Mouse (Mus musculus) liver, adult 2 months (tissue): ENCODE data around the gene Evl. TPM values are rescaled to one million over a fixed set of nuclear protein-coding genes. Genes with fewer than 3 reads are reported as not detected.

Experiments
- DNase-seq: peaks from one replicate; pipeline ENCODE4 v3.0.0-alpha.2; 2011; ENCODE audit warnings: low read depth, low spot score; ENCODE audit errors: extremely low read depth
- H3K27ac ChIP-seq: fragments of 200-500 bp; replicated peaks from 2 replicates; pipeline ENCODE4 v1.5.1; 2012; ENCODE audit warnings: low read depth, mild to moderate bottlenecking, control low read depth, inconsistent platforms, low read length; ENCODE audit not compliant: insufficient read depth
- H3K27me3 ChIP-seq: fragments of 200-500 bp; 2 replicates; pipeline ENCODE4 v1.6.1; 2012; ENCODE audit warnings: mild to moderate bottlenecking, moderate library complexity, low read length, inconsistent platforms; ENCODE audit not compliant: control insufficient read depth, insufficient read depth
- H3K36me3 ChIP-seq: fragments of 200-500 bp; 2 replicates; pipeline ENCODE4 v1.6.1; 2012; ENCODE audit warnings: low read length, inconsistent platforms; ENCODE audit not compliant: control insufficient read depth, insufficient read depth
- H3K4me1 ChIP-seq: fragments of 200-500 bp; 2 replicates; pipeline ENCODE4 v1.6.1; 2011; ENCODE audit warnings: low read length; ENCODE audit not compliant: control insufficient read depth, insufficient read depth
- H3K4me3 ChIP-seq: fragments of 200-500 bp; 2 replicates; pipeline ENCODE4 v1.5.1; 2011; ENCODE audit warnings: low read depth, mild to moderate bottlenecking, control low read depth, low read length, moderate library complexity; ENCODE audit not compliant: insufficient read depth
- H3K79me2 ChIP-seq: fragments of 200-500 bp; 2 replicates; pipeline ENCODE4 v1.6.1; 2012; ENCODE audit warnings: inconsistent platforms, mild to moderate bottlenecking, low read length, moderate library complexity; ENCODE audit not compliant: control insufficient read depth, insufficient read depth
- H3K9ac ChIP-seq: fragments of 200-500 bp; 2 replicates; pipeline ENCODE4 v1.6.1; 2012; ENCODE audit warnings: low read depth, mild to moderate bottlenecking, control low read depth, inconsistent platforms, low read length
- CTCF ChIP-seq: fragments of 200-500 bp; IDR thresholded peaks from 2 replicates; pipeline ENCODE4 v1.5.1; 2011; ENCODE audit warnings: low read depth, low read length, control low read depth
- POLR2A ChIP-seq: fragments of 200-500 bp; IDR thresholded peaks from 2 replicates; pipeline ENCODE4 v1.6.1; 2011; ENCODE audit warnings: low read length, control low read depth; ENCODE audit not compliant: insufficient read depth; ENCODE audit errors: extremely low read depth
- WGBS: fragments of 180-500 bp; shearing (Covaris S2); methylation state at CpG from one replicate; pipeline ENCODE4 v1.1.7; 2018; 5-methylcytosine and 5-hydroxymethylcytosine counted together
- polyA plus RNA-seq: library from polyadenylated mRNA; depleted of rRNA; stranded (reverse); fragments of >200 nt; gene quantifications from 2 replicates; pipeline ENCODE4 v1.2.3, GENCODE M21; 2012
- total RNA-seq: library from RNA; depleted of rRNA; stranded (reverse); fragments of >200 nt; gene quantifications from 2 replicates; pipeline ENCODE4 v1.2.3, GENCODE M21; 2014

Evl gene
- total and polyA plus RNA-seq, 2 experiments = 5.3 to 6.9 TPM

- no peak for DNase-seq
- Histone ChIP-seq H3K27me3 (peaks cover 7% of the 10 kb centered on the region), H3K9ac (no peak overlapping the region), H3K27ac (no peak overlapping the region), H3K4me3 (no peak overlapping the region), H3K4me1 (no peaks in the 10 kb centered on the region), H3K36me3 (no peaks in the 10 kb centered on the region), H3K79me2 (no peaks in the 10 kb centered on the region)
- WGBS = 75% methylated on average over 10 of the region's 10 CpGs
- no peak for TF ChIP-seq CTCF
- no peak for TF ChIP-seq POLR2A
Observed at GRCm38 (mm10) chr12:108699576-108699975, 145.1 kb downstream of the Evl start.

DNA sequence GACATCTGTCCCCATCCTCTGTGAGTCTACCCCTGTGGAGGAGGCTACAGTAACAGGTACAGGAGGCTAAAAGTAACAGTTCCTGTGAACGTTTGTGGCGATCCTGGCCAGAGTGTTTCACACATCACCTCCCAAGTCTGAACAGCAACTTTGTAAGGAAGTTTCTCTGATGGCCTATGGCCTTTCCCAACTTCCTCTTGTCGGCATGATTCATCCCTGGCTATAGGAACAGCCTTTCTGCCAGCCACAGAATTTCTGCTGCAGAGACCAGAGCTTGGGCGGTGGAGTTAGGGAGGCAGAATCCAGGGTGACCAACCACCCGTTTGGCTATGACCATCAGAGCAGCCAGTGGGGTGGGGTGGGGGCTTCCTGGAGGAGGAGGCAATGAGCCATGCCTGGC lies 145.5 kb downstream of the Evl start:
- Histone ChIP-seq H3K9ac (no peak overlapping the region), H3K79me2 (no peaks in the 10 kb centered on the region), H3K27ac (no peak overlapping the region), H3K27me3 (peaks cover 7% of the 10 kb centered on the region), H3K4me1 (no peaks in the 10 kb centered on the region), H3K36me3 (no peaks in the 10 kb centered on the region), H3K4me3 (no peak overlapping the region)
- TF ChIP-seq CTCF (no peak), POLR2A (no peak)
- no peak for DNase-seq
- WGBS = 69% methylated on average over 5 of the region's 5 CpGs

- no peaks in the 10 kb centered on the region for H3K79me2 ChIP-seq
- peaks cover 7% of the 10 kb centered on the region for H3K27me3 ChIP-seq
- no peak for TF ChIP-seq CTCF
- TF ChIP-seq POLR2A = no peak
- H3K27ac ChIP-seq = no peak overlapping the region
- H3K36me3 ChIP-seq = no peaks in the 10 kb centered on the region
- H3K4me1 ChIP-seq = no peaks in the 10 kb centered on the region; the same call in 1 of the 2 replicates
- H3K4me3 ChIP-seq = no peak overlapping the region
- WGBS = 79% methylated on average over 2 of the region's 2 CpGs
- no peak for DNase-seq
- no peak overlapping the region for H3K9ac ChIP-seq
Observed at GRCm38 (mm10) chr12:108701221-108701620, 146.7 kb downstream of the Evl start.

DNA sequence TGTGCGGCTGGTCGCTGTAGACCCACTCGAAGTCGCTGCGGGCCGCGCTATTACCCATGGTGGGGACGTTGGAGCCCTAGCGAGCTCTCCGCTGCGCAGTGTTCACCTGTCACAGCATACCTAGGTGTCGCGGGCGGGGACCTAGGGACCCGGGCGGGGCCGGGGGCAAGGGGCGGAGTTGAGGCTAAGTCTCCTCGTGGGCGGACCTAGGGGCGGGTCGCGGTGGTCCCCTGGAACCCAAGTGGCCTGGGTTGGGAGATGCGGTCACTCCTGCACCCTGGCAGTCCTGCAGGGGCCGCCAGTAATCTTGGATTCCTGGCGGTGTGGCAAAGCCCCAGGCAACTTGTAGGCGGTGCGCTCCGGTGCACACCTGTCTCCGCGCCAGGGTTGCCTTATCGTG lies 147.7 kb downstream of the Evl start, which contains the start of gene Degs2:
TSS of gene Degs2 (minus strand) at position 131 of the 400 bp plus-strand sequence.
- whole genome bisulfite sequencing = 4% methylated on average over 32 of the region's 32 CpGs
- H3K79me2 ChIP-seq = no peaks in the 10 kb centered on the region
- DNase-seq = no peak
- peaks cover 7% of the 10 kb centered on the region for H3K27me3 ChIP-seq
- TF ChIP-seq POLR2A (no peak), CTCF (peak; percentile 17; the same call in 1 of the 2 replicates)
- H3K27ac ChIP-seq = no peak within 1 kb of the TSS
- no peaks in the 10 kb centered on the region; the same call in 1 of the 2 replicates for H3K4me1 ChIP-seq
- H3K36me3 ChIP-seq = no peaks in the 10 kb centered on the region
- H3K4me3 ChIP-seq = peak within 1 kb of the TSS; percentile 38; the same call in 1 of the 2 replicates
- no peak within 1 kb of the TSS for H3K9ac ChIP-seq

- Histone ChIP-seq H3K27me3 (peaks cover 7% of the 10 kb centered on the region), H3K79me2 (no peaks in the 10 kb centered on the region), H3K36me3 (no peaks in the 10 kb centered on the region), H3K9ac (no peak overlapping the region), H3K27ac (no peak overlapping the region), H3K4me3 (no peak overlapping the region), H3K4me1 (peaks cover 6% of the 10 kb centered on the region)
- no peak for TF ChIP-seq POLR2A
- peak; percentile 55 for DNase-seq
- 36% methylated on average over 6 of the region's 6 CpGs for WGBS
Observed at GRCm38 (mm10) chr12:108705486-108705885, 151.0 kb downstream of the Evl start.

DNA sequence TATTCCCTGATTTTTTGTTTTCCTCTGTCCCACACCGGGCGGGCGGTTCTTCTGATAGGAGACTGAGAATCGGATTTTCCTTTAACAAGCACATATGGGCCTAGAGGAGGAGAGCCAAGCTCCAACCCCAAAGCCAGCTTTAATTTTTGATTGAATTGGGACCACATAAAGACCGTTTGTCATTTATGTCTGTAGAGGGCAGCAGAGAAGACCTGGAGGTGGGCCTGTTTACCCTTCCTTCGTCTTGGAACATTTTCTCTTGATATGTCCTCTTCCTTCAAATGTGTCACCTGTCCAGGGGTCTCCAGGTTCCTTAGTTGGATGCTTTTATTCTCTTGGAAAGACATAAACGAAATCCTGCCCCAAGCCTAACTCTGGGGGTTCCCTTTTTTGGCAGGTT lies 151.6 kb downstream of the Evl start:
- Histone ChIP-seq H3K27ac (no peak overlapping the region), H3K4me1 (peaks cover 7% of the 10 kb centered on the region), H3K27me3 (peaks cover 7% of the 10 kb centered on the region), H3K36me3 (no peaks in the 10 kb centered on the region), H3K4me3 (no peak overlapping the region), H3K9ac (no peak overlapping the region), H3K79me2 (no peaks in the 10 kb centered on the region)
- DNase-seq = peak; percentile 26
- TF ChIP-seq POLR2A = no peak
- TF ChIP-seq CTCF = peak; percentile 33
- WGBS = 55% methylated on average over 7 of the region's 7 CpGs
